23 mouse cellular contexts compared by ENCODE assay signal in genomic region chr15:31120147-31120546, GRCm38 (mm10).
A peak's percentile ranks its signal among the peaks of the same experiment; 100 is the strongest.
DNase-seq lines count a peak whose midpoint lies in the region; ATAC-seq and TF ChIP-seq lines count a peak whose summit lies in the region.
"Had no signal": no experiment of that assay in that cellular context is flagged by ENCODE, and none has a peak within 500 bp of the region (broad histone marks: within the 10 kb centered on the region; RNA-seq: fewer than 3 reads in every experiment).

No protein-coding gene starts in this region.

- no peak for ATAC-seq in hindbrain, embryonic 11.5 days (ENCODE audit: low FRiP score)
- no peak for ATAC-seq in hindbrain, embryonic 13.5 days (ENCODE audit: low FRiP score)
- ATAC-seq in lung, embryonic 16.5 days (ENCODE audit: low read depth): peak; percentile 92
- ATAC-seq: activated CD4-positive, CD25-positive, alpha-beta regulatory T cell, adult 4 months had no signal

- WGBS in hindbrain, embryonic 11.5 days: 56% methylated on average over 6 of the region's 6 CpGs
- WGBS in hindbrain, embryonic 13.5 days: 40% methylated on average over 6 of the region's 6 CpGs
- WGBS in lung, embryonic 16.5 days: 32% methylated on average over 6 of the region's 6 CpGs
- 56% methylated on average over 6 of the region's 6 CpGs for WGBS in lung, adult 2 months

- no peak overlapping the region for H3K27ac ChIP-seq in hindbrain, embryonic 11.5 days (ENCODE audit: low read depth, low read length)
- H3K27ac ChIP-seq in hindbrain, embryonic 13.5 days: no peak overlapping the region; the same call in 1 of the 2 replicates
- H3K27ac ChIP-seq in lung, embryonic 16.5 days (ENCODE audit: low read length): peak overlapping the region; percentile 42
- H3K27ac ChIP-seq: heart, embryonic 15.5 days; kidney, postnatal 0 days; left cerebral cortex, adult 2 months; liver, embryonic 15.5 days; midbrain, embryonic 12.5 days; neural tube, embryonic 12.5 days had no signal

- no peaks in the 10 kb centered on the region for H3K9me3 ChIP-seq in hindbrain, embryonic 11.5 days (ENCODE audit: control insufficient read depth, low read length)
- H3K9me3 ChIP-seq in hindbrain, embryonic 13.5 days: no peaks in the 10 kb centered on the region
- H3K9me3 ChIP-seq in lung, embryonic 16.5 days (ENCODE audit: control insufficient read depth, low read length): no peaks in the 10 kb centered on the region
- H3K9me3 ChIP-seq: heart, embryonic 15.5 days; liver, embryonic 15.5 days; midbrain, embryonic 12.5 days; neural tube, embryonic 12.5 days had no signal

- TF ChIP-seq CTCF in lung, adult 2 months (IDR thresholded peaks at IDR 0.05; ENCODE audit: insufficient read depth, low read length): no peak

- H3K9ac ChIP-seq in hindbrain, embryonic 11.5 days (ENCODE audit: low read depth, low read length): no peak overlapping the region
- H3K9ac ChIP-seq in hindbrain, embryonic 13.5 days: no peak overlapping the region
- no peak overlapping the region for H3K9ac ChIP-seq in lung, embryonic 16.5 days (ENCODE audit: low read length)
- H3K9ac ChIP-seq: heart, embryonic 15.5 days; liver, embryonic 15.5 days; midbrain, embryonic 12.5 days; neural tube, embryonic 12.5 days had no signal

- peak; percentile 6 for DNase-seq in hindbrain, embryonic 11.5 days (ENCODE audit: low spot score)
- no peak for DNase-seq in lung, adult 2 months
- peak; percentile 33 for DNase-seq in brain, adult 2 months (ENCODE audit: low read depth, low spot score)
- DNase-seq in lung, postnatal 36 days: peak; percentile 7
- DNase-seq in embryo, embryonic 10.5 days (ENCODE audit: low spot score): no peak
- DNase-seq in adrenal gland, postnatal 4 days (ENCODE audit: low spot score in 2 of 2): no peak
- DNase-seq: adrenal gland, adult 8-10 months; B cell, adult 2 months; cerebellum, adult 8-10 months; cerebellum, postnatal 36 days; heart, postnatal 36 days; kidney, adult 18-20 months; right cerebral cortex, adult 18-20 months; thymus, adult 2 months had no signal

- no peaks in the 10 kb centered on the region for H3K36me3 ChIP-seq in hindbrain, embryonic 11.5 days (ENCODE audit: control insufficient read depth, insufficient read depth, low read length)
- H3K36me3 ChIP-seq in hindbrain, embryonic 13.5 days: no peaks in the 10 kb centered on the region
- no peaks in the 10 kb centered on the region for H3K36me3 ChIP-seq in lung, embryonic 16.5 days (ENCODE audit: control insufficient read depth, insufficient read depth, low read length)
- H3K36me3 ChIP-seq: heart, embryonic 15.5 days; liver, embryonic 15.5 days; midbrain, embryonic 12.5 days; neural tube, embryonic 12.5 days had no signal

- no peaks in the 10 kb centered on the region for H3K4me1 ChIP-seq in hindbrain, embryonic 11.5 days (replicated peaks; ENCODE audit: control insufficient read depth, insufficient read depth, low read length)
- H3K4me1 ChIP-seq in hindbrain, embryonic 13.5 days (replicated peaks): peaks cover 10% of the 10 kb centered on the region
- H3K4me1 ChIP-seq in lung, embryonic 16.5 days (replicated peaks; ENCODE audit: control insufficient read depth, insufficient read depth, low read length): no peaks in the 10 kb centered on the region; the same call in 1 of the 2 replicates
- peaks cover 4% of the 10 kb centered on the region; the same call in 1 of the 2 replicates for H3K4me1 ChIP-seq in lung, adult 2 months (ENCODE audit: control insufficient read depth, insufficient read depth, low read length)
- H3K4me1 ChIP-seq: heart, embryonic 15.5 days; liver, embryonic 15.5 days; midbrain, embryonic 12.5 days; neural tube, embryonic 12.5 days had no signal

- no peak overlapping the region for H3K4me3 ChIP-seq in hindbrain, embryonic 11.5 days (ENCODE audit: low read depth, low read length)
- no peak overlapping the region for H3K4me3 ChIP-seq in hindbrain, embryonic 13.5 days
- H3K4me3 ChIP-seq in lung, embryonic 16.5 days (ENCODE audit: low read length): no peak overlapping the region
- no peak overlapping the region for H3K4me3 ChIP-seq in lung, adult 2 months (replicated peaks; ENCODE audit: extremely low read depth, low read depth, low read length)
- H3K4me3 ChIP-seq: heart, embryonic 15.5 days; left cerebral cortex, adult 2 months; liver, embryonic 15.5 days; midbrain, embryonic 12.5 days; neural tube, embryonic 12.5 days had no signal

- no peaks in the 10 kb centered on the region for H3K27me3 ChIP-seq in hindbrain, embryonic 11.5 days (ENCODE audit: control insufficient read depth, insufficient read depth, low read length)
- H3K27me3 ChIP-seq in hindbrain, embryonic 13.5 days: no peaks in the 10 kb centered on the region
- no peaks in the 10 kb centered on the region for H3K27me3 ChIP-seq in lung, embryonic 16.5 days (ENCODE audit: control insufficient read depth, insufficient read depth, low read depth, low read length)
- H3K27me3 ChIP-seq: heart, embryonic 15.5 days; liver, embryonic 15.5 days; midbrain, embryonic 12.5 days; neural tube, embryonic 12.5 days had no signal

- H3K4me2 ChIP-seq in hindbrain, embryonic 11.5 days (replicated peaks; ENCODE audit: low read depth, low read length): no peak overlapping the region
- no peak overlapping the region for H3K4me2 ChIP-seq in hindbrain, embryonic 13.5 days
- no peak overlapping the region for H3K4me2 ChIP-seq in lung, embryonic 16.5 days (ENCODE audit: low read depth, low read length)
- H3K4me2 ChIP-seq: heart, embryonic 15.5 days; liver, embryonic 15.5 days; midbrain, embryonic 12.5 days; neural tube, embryonic 12.5 days had no signal

- TF ChIP-seq POLR2A in lung, adult 2 months (IDR thresholded peaks at IDR 0.05; ENCODE audit: borderline replicate concordance, extremely low read depth, low read depth, low read length): no peak

Comparison
In these comparisons a context has a peak if more than half of its experiments do, and no peak if none do; other contexts are left out.
1. DNase-seq: peak in hindbrain, embryonic 11.5 days (single experiment), brain, adult 2 months (single experiment) and lung, postnatal 36 days (single experiment); none in lung, adult 2 months (single experiment), embryo, embryonic 10.5 days (single experiment) and adrenal gland, postnatal 4 days (0 of 2).